Mouse (Mus musculus) embryonic fibroblast, embryonic 13.5 days (primary cell): ENCODE measurements at regions not wholly inside any gene's neighbourhood (a gene's known extent, or its start where the extent isn't known, plus 50 kb on each side); places are given as distances from the start of the nearest gene placed in this dataset.

Experiments
- H3K27ac ChIP-seq: 2 replicates; pipeline ENCODE4 v1.5.1; 2012; ENCODE audit warnings: low read length, control low read depth, inconsistent platforms; ENCODE audit not compliant: insufficient read depth
- H3K4me1 ChIP-seq: 2 replicates; pipeline ENCODE4 v1.6.1; 2011; ENCODE audit warnings: low read length; ENCODE audit not compliant: control insufficient read depth, insufficient read depth
- H3K4me3 ChIP-seq: 2 replicates; pipeline ENCODE4 v1.5.1; 2011; ENCODE audit warnings: mild to moderate bottlenecking, control low read depth, low read length; ENCODE audit not compliant: insufficient read depth
- CTCF ChIP-seq: IDR thresholded peaks from 2 replicates; pipeline ENCODE4 v1.5.1; 2011; ENCODE audit warnings: mild to moderate bottlenecking, control low read depth, low read length, moderate library complexity, borderline replicate concordance; ENCODE audit not compliant: insufficient read depth
- POLR2A ChIP-seq: IDR thresholded peaks from 2 replicates; pipeline ENCODE4 v1.6.1; 2011; ENCODE audit warnings: low read depth, mild to moderate bottlenecking, control low read depth, low read length, moderate library complexity

GRCm38 (mm10) chr2:117399487-117399886 lies 56.7 kb upstream of the Rasgrp1 start:
- TF ChIP-seq CTCF, result no peak
- Histone ChIP-seq H3K4me1 (no peaks in the 10 kb centered on the region), H3K4me3 (no peak overlapping the region), H3K27ac (no peak overlapping the region)

DNA sequence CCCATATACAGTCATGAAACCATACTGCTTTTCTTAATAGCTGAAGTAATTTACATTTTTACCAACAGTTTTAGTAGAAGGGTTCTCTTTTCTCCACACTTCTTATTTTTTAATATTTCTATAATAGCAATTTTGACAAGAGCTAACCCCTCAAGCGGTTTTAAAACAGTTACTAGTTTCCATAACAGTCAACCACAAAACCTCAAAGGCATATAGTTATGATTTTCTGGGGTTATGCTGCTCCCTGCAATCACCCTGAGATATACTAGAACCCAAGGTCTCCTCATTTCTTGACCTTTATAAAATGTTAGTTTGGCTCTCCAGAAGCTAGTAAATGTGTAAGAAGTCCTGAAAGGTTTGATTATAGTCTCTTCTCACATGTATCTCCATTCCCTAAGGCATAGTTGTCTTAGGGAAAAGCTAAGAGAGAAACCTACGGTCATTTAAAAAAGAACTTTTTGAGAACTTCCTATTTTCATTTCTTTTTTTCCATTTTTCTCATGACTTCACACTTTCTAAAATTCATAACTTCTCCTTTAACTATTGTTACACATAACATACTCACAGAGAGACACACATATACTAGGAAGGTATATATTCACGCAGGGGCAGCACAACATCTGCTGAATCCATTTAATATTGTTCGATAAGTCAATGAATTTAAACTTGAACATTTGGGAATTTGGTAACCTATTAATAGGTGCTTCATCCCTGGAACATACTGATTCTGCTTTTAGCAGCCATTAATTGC lies 60.8 kb upstream of the Rasgrp1 start:
- no peak overlapping the region for H3K4me3 ChIP-seq
- no peaks in the 10 kb centered on the region for H3K4me1 ChIP-seq
- no peak overlapping the region for H3K27ac ChIP-seq
- TF ChIP-seq CTCF, result no peak
- TF ChIP-seq POLR2A, result no peak

- TF ChIP-seq POLR2A (no peak), CTCF (no peak)
- Histone ChIP-seq H3K27ac (no peak overlapping the region), H3K4me1 (no peaks in the 10 kb centered on the region), H3K4me3 (no peak overlapping the region)
Measured at GRCm38 (mm10) chr2:117405453-117405852, 62.7 kb upstream of the Rasgrp1 start.

DNA sequence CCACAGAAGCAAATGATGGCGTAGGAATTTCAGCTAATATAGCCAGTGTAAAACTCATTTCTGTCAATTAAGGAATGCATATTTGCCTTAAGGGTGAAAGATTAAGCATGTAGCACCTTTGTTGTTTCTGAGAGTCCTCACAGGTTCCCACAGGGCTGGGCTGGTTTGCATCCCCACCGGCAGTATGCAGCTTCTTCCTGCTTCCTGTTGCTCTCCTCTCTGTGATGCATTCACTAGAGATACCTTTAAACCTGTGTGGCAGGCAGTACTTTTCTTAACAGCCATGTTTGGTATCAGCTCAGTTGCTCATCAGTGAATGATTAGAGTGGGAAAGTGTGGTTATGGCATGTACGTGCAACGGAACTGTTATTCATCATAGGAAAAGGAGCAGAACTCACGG lies 65.4 kb upstream of the Rasgrp1 start:
- TF ChIP-seq POLR2A (no peak), CTCF (no peak)
- Histone ChIP-seq H3K4me1 (no peaks in the 10 kb centered on the region), H3K27ac (no peak overlapping the region), H3K4me3 (no peak overlapping the region)

GRCm38 (mm10) chr2:117412045-117412606 lies 69.3 kb upstream of the Rasgrp1 start:
- TF ChIP-seq POLR2A (no peak), CTCF (no peak)
- no peak overlapping the region for H3K4me3 ChIP-seq
- no peaks in the 10 kb centered on the region for H3K4me1 ChIP-seq
- no peak overlapping the region for H3K27ac ChIP-seq

DNA sequence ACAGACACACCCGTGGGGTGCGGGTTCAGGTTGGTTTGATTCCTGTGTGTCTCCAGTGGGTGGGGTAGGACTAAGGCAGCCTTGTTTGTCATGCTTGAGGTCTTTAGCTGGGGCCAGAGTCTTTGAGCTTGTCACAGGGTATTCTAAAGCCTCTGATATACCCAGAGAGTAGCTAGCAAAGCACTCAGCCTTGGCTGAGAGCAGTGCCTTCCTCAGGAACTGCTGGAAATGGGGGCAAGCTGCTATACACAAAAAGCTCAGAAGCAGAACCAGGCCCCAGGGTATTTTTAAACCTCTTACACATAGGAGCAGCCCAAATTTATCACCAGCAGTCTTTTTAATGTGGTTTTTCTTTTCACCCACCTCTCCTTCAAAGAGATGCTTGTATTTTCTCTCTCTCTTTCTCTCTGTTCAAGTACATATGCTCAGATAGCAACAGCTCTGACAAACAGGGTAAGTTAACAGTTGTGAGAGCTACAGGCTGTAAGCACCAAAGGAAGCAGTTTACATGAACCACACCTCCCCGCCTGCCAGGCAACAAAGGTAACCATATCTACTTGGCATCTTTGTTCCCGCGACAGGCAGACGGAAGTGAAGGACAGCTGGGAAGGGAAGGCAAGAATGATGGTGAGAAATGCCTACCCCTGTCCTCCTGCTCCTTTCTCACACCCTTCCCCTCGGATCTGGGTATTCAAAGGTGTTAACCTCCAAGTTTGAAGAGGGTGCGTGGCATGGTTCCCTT lies 74.6 kb upstream of the Rasgrp1 start:
- Histone ChIP-seq H3K4me3 (no peak overlapping the region), H3K4me1 (no peaks in the 10 kb centered on the region), H3K27ac (no peak overlapping the region)
- TF ChIP-seq POLR2A, result no peak
- TF ChIP-seq CTCF, result no peak

DNA sequence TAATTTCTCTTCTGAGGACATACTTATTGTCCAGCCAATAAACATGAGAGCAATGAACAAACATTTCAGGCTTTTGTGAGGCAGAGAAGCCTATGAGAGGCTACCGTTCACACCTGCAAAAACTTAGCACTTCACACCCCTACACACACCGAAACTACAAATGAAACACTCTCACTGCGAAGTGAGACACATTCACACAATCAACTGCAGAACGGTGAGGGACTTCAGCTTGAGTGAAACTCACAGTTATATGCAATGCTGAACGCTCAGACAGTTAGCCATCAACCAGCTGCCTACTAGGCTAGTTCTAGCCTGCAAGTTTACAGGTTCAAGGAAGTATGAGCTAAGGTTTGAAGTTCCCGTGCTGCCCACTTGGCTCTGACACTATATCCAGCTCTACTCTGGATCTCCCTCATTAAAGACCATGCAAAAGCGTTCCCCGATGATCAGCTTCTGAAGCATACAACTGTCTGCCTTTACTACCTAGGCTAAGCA lies 75.4 kb upstream of the Rasgrp1 start:
- no peak overlapping the region for H3K4me3 ChIP-seq
- TF ChIP-seq CTCF (no peak), POLR2A (no peak)
- H3K27ac ChIP-seq, result no peak overlapping the region
- no peaks in the 10 kb centered on the region for H3K4me1 ChIP-seq

GRCm38 (mm10) chr2:117418711-117419110 lies 75.9 kb upstream of the Rasgrp1 start:
- Histone ChIP-seq H3K4me3 (no peak overlapping the region), H3K4me1 (no peaks in the 10 kb centered on the region), H3K27ac (no peak overlapping the region)
- TF ChIP-seq CTCF (no peak), POLR2A (no peak)

- Histone ChIP-seq H3K27ac (no peak overlapping the region), H3K4me3 (no peak overlapping the region), H3K4me1 (no peaks in the 10 kb centered on the region)
- TF ChIP-seq CTCF (no peak), POLR2A (no peak)
Measured at GRCm38 (mm10) chr2:117421376-117421775, 78.6 kb upstream of the Rasgrp1 start.

GRCm38 (mm10) chr2:117422756-117423155 lies 80.0 kb upstream of the Rasgrp1 start:
- H3K4me1 ChIP-seq, result no peaks in the 10 kb centered on the region
- TF ChIP-seq POLR2A (no peak), CTCF (no peak)

GRCm38 (mm10) chr2:117429205-117429604 lies 86.4 kb upstream of the Rasgrp1 start:
- H3K4me1 ChIP-seq, result no peaks in the 10 kb centered on the region
- H3K27ac ChIP-seq, result no peak overlapping the region
- TF ChIP-seq POLR2A (no peak), CTCF (no peak)

More at GRCm38 (mm10) chr2:117422756-117423155, 80.0 kb upstream of the Rasgrp1 start:
- Histone ChIP-seq H3K27ac (no peak overlapping the region), H3K4me3 (no peak overlapping the region)

More at GRCm38 (mm10) chr2:117429205-117429604, 86.4 kb upstream of the Rasgrp1 start:
- no peak overlapping the region for H3K4me3 ChIP-seq
